Mouse (Mus musculus): ENCODE results near the gene Map3k21. TPM values are rescaled to one million over a fixed set of nuclear protein-coding genes. Genes with fewer than 3 reads are reported as not detected.

The Map3k21 gene
- polyA plus RNA-seq, 1 experiment: 0.82 TPM

DNA sequence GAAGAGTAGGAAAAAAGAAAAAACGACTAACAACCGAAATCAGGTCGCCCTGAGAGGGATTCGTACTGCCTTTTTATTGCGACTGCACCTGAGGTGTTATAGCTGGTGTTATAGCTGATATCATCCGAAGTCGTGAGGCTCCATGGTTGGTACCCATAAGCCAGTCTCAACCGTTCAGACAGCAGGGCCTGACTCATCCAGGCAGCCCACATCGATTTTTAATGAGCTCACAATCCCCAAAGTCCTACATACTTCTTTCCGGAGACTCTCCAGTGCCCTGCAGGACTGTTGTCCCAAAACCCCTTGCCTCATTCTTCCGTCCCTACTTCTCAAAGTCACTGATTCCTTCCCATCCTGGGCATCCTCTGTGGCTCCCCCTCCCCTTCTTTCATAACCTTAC lies 12.9 kb upstream of the Map3k21 start:
- DNase-seq (ENCODE audit: low read depth): peak; percentile 3
- TF ChIP-seq CTCF (IDR thresholded peaks at IDR 0.05; ENCODE audit: borderline replicate concordance, extremely low read depth, insufficient read depth, insufficient read length) (no peak), POLR2A (IDR thresholded peaks at IDR 0.05; ENCODE audit: borderline replicate concordance, extremely low read depth, insufficient read depth, insufficient read length, poor library complexity, severe bottlenecking) (no peak)

DNA sequence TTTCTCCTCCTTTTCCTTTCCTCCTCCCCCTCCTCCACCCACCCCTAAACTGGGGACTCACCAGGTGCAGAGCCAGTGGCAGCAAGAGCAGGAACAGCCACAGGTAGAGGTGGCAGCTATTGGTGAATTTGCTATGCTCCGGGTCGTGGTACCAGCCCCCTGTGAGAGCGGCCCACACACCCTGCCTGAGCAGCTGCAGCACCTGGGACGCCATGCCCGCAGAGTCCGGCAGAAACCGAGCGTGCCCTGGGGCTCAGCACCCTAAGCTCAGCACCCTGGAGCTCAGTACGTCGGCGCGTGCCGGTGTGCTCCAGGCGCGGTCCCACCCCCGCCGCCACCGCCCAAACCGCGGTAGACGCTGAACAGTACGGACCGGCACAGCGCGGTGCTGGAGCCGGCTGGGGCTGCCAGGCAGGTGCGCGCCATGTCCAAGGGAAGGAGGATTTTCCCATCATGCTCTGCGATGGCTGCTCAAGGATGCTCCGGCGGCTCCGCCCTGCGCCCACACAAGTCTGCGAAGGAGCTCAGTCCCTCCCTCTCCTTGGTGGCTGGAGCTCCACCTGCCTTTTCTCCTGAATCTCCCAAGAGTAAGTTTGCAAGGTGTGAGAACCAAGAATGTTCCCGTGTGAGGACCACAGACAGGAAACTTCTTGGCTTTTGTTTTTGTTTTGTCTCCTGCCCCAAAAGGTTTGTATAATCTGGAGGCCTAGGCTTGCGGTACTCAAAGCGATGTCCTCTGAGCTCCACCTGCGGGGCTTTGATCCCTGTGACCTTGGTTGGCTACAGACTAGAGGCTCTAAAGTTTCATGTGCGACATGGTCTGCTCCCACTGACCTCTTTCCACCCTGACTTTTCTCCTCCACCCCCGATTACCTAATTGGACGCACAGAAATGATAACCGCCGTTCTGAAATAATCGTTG lies 12.1 kb upstream of the Map3k21 start, which contains the start of gene Pcnx2:
Gene Pcnx2 (minus strand): TSS at position 450 of the 921 bp plus-strand sequence.
- TF ChIP-seq POLR2A (IDR thresholded peaks at IDR 0.05; ENCODE audit: borderline replicate concordance, extremely low read depth, insufficient read depth, insufficient read length, poor library complexity, severe bottlenecking) (peak; percentile 40; the same call in 1 of the 2 replicates), CTCF (IDR thresholded peaks at IDR 0.05; ENCODE audit: borderline replicate concordance, extremely low read depth, insufficient read depth, insufficient read length) (no peak)

DNA sequence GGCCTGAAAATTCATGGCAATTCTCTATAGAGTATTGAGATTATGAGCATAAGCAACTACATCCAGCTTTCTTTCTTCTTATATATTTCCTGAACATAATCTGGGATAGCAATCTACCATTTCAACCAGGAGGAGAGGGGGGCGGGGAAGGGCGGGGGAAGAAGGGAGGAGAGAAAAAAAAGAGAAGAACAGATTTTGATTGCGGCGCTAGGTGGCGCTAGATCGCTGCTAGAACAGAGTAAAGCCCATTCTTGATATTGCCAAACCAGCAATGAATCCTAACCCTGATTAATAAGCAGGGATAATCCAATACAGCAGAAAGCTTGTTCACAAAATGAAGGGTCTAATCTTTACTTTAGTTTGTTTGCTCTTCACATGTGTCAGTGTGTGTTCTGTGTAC lies 11.4 kb upstream of the Map3k21 start:
- TF ChIP-seq POLR2A (IDR thresholded peaks at IDR 0.05; ENCODE audit: borderline replicate concordance, extremely low read depth, insufficient read depth, insufficient read length, poor library complexity, severe bottlenecking) (no peak), CTCF (IDR thresholded peaks at IDR 0.05; ENCODE audit: borderline replicate concordance, extremely low read depth, insufficient read depth, insufficient read length) (peak; percentile 78)

More for the DNA sequence above, 12.1 kb upstream of the Map3k21 start, which contains the start of gene Pcnx2:
- peak; percentile 92 for DNase-seq (ENCODE audit: low read depth)

DNA sequence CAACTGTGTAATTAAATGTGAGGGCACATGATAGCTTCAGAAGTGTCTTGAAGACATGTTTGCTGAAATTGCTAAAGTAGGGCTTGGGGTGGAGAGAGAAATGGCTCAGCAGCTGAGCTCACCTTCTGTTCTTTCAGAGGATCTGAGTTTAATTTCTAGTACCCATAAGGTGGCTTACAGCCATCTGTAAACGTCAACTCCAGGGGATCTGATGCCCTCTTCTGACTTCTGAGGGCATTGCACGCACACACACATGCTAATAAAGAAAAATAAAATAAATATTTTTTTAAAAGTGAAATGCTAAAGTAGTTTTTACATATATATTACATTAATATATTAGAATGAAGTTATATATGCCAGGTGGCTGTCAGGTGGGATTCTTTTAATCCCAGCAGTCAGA lies 9.1 kb upstream of the Map3k21 start:
- DNase-seq (ENCODE audit: low read depth): peak; percentile 42
- TF ChIP-seq CTCF (IDR thresholded peaks at IDR 0.05; ENCODE audit: borderline replicate concordance, extremely low read depth, insufficient read depth, insufficient read length) (peak; percentile 33; the same call in 1 of the 2 replicates), POLR2A (IDR thresholded peaks at IDR 0.05; ENCODE audit: borderline replicate concordance, extremely low read depth, insufficient read depth, insufficient read length, poor library complexity, severe bottlenecking) (no peak)

More for the DNA sequence above, 11.4 kb upstream of the Map3k21 start:
- DNase-seq (ENCODE audit: low read depth): peak; percentile 90

DNA sequence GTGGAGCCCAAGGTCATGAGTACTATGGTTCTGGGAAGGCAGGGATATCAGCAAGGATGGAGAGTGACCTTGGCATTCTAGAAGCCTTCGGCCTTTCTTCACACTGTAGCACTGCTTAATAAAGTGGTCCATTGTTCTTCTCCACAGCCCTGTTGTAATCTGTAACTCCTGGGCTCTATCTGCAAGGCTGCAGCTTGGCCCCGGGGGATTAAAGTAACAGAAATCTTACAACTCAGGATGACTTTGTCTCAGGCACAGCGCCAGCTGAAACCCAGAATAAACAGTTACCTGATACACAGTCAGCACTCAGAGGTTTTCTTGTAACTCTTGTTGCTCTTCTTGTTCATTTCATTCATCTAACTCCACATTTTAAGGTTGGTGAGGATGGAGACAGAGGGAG lies 7.7 kb upstream of the Map3k21 start:
- peak; percentile 8 for DNase-seq (ENCODE audit: low read depth)
- TF ChIP-seq POLR2A (IDR thresholded peaks at IDR 0.05; ENCODE audit: borderline replicate concordance, extremely low read depth, insufficient read depth, insufficient read length, poor library complexity, severe bottlenecking) (no peak), CTCF (IDR thresholded peaks at IDR 0.05; ENCODE audit: borderline replicate concordance, extremely low read depth, insufficient read depth, insufficient read length) (no peak)

DNA sequence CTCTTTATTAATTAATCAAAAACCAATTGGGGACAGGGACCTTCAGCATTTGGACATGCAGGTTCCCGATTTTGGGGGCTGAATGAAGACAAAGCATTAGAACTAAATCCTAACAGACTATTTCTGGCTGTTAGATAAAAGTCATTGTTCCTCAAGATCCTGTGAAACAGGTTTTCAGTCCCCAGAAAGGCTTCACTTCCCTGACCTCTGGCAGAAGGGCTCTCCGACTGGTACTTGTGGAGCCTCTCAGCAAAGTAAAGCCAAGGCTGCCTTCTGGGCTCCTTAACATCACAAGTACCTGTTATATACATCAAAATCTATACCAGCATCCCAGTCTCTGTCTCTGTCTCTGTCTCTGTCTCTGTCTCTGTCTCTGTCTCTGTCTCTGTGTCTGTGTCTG lies 4.9 kb upstream of the Map3k21 start:
- TF ChIP-seq POLR2A (IDR thresholded peaks at IDR 0.05; ENCODE audit: borderline replicate concordance, extremely low read depth, insufficient read depth, insufficient read length, poor library complexity, severe bottlenecking) (no peak), CTCF (IDR thresholded peaks at IDR 0.05; ENCODE audit: borderline replicate concordance, extremely low read depth, insufficient read depth, insufficient read length) (no peak)
- no peak for DNase-seq (ENCODE audit: low read depth)

DNA sequence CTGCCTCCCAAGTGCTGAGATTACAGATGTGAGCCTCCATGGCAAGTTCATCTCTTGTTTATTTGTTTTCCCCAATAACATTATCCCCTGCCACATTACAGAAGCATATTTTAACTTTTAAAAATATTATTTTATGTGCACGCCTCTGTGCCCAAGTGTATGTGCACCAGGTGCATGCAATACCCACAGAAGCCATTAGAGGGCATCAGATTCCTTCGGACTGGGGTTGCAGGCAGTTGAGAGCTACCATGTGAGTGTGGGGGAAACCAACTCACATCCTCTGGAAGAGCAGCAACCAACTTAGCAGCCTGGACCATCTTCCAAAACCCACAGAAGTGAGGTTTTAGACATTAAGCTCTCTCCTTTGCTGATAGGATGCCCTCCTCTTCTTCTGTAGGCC lies 2.9 kb upstream of the Map3k21 start:
- DNase-seq (ENCODE audit: low read depth): no peak
- no peak for TF ChIP-seq POLR2A (IDR thresholded peaks at IDR 0.05; ENCODE audit: borderline replicate concordance, extremely low read depth, insufficient read depth, insufficient read length, poor library complexity, severe bottlenecking)
- TF ChIP-seq CTCF (IDR thresholded peaks at IDR 0.05; ENCODE audit: borderline replicate concordance, extremely low read depth, insufficient read depth, insufficient read length): peak; percentile 35; the same call in 1 of the 2 replicates

DNA sequence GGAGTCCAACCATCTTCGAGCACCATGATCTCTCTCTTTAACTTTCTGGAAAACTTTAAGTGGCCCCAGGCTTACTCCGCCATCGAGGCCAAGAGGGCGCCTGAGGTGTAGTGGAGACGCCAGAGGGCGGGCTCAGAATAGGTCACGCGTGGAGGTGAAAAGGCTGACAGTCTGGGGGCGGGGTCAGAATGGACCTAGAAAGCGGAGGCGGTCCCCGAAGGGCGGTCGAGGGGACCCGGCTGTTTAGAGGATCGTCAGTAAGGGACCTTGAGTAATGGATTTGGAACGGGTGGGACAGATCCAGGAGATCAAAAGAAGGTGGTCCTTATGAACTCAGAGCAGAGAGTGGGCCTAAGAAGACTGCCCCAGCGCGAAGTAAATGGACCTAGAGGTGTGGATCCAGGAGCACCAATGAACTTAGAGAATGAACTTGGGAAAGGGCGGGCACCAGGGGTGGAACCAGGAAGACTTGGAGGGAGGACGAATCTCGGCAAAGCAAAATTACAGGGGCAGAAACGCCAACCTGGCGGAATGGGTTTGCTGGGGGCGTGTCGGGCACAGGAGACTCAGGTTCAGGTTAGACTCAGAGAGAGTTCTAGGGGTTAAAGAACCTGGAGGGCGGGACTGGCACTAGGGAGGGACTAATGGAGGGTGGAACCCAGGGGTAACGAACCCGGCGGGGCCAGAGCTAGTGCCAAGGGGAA lies 437 bp upstream of the Map3k21 start:
- DNase-seq (ENCODE audit: low read depth): no peak
- TF ChIP-seq POLR2A (IDR thresholded peaks at IDR 0.05; ENCODE audit: borderline replicate concordance, extremely low read depth, insufficient read depth, insufficient read length, poor library complexity, severe bottlenecking): no peak
- TF ChIP-seq CTCF (IDR thresholded peaks at IDR 0.05; ENCODE audit: borderline replicate concordance, extremely low read depth, insufficient read depth, insufficient read length): no peak

DNA sequence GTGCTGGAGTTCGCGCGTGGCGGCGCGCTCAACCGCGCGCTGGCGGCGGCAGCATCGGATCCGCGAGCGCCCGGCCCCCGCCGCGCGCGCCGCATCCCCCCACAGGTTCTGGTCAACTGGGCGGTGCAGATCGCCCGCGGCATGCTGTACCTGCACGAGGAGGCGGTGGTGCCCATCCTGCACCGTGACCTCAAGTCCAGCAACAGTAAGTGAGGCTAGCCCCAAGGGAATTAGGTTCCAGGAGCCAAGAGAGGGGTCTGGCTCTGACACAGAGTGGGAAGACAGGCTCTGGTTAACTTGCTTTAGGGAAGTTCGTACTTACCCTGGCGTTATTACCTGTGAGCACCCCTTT lies 955 bp downstream of the Map3k21 start:
- no peak for DNase-seq (ENCODE audit: low read depth)
- TF ChIP-seq CTCF (IDR thresholded peaks at IDR 0.05; ENCODE audit: borderline replicate concordance, extremely low read depth, insufficient read depth, insufficient read length): no peak
- TF ChIP-seq POLR2A (IDR thresholded peaks at IDR 0.05; ENCODE audit: borderline replicate concordance, extremely low read depth, insufficient read depth, insufficient read length, poor library complexity, severe bottlenecking): no peak

DNA sequence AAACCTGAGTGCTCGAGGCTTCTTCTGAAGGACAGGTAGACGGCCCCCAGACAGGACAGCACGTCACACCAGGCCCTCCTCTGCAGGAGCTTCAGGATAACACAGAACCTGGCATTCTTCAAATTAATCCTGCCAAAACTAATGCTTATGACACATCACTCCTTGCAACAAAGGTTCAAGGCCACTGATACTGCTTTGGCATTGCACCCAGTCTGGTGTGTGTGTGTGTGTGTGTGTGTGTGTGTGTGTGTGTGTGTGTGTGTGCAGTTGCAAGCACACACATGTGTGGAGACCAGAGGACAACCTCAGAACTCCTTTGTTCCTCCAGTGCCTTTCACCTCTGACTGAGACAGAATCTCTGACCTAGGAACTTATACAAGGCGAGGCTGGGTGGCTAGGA lies 3.0 kb downstream of the Map3k21 start:
- no peak for DNase-seq (ENCODE audit: low read depth)
- TF ChIP-seq CTCF (IDR thresholded peaks at IDR 0.05; ENCODE audit: borderline replicate concordance, extremely low read depth, insufficient read depth, insufficient read length) (no peak), POLR2A (IDR thresholded peaks at IDR 0.05; ENCODE audit: borderline replicate concordance, extremely low read depth, insufficient read depth, insufficient read length, poor library complexity, severe bottlenecking) (no peak)

DNA sequence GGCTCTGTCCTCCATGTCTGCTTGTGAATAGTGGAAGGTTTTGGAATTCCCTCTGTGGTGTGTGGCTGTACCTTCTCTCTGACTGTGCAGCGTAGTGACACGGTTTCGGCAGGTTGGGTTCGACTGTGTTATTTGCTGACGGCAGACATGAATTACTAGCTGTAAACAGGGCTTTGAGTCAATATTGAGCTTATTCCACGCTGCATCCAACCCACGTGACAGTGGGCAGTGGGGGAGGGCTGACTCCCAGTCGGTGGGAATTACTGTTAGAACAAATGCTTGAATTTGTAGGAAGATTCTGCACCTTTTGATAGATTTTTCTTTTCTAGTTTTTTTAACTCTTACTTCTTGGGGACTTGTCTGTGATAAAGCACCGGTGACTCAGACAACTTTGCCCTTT lies 4.1 kb downstream of the Map3k21 start:
- TF ChIP-seq CTCF (IDR thresholded peaks at IDR 0.05; ENCODE audit: borderline replicate concordance, extremely low read depth, insufficient read depth, insufficient read length): no peak
- no peak for TF ChIP-seq POLR2A (IDR thresholded peaks at IDR 0.05; ENCODE audit: borderline replicate concordance, extremely low read depth, insufficient read depth, insufficient read length, poor library complexity, severe bottlenecking)
- no peak for DNase-seq (ENCODE audit: low read depth)

All from brain, embryonic 14.5 days (tissue).